In genomic region chr9:23310953-23311352, GRCm38 (mm10) we compare ENCODE assay signal across 15 mouse cellular contexts.
"Had no signal": no experiment of that assay in that cellular context is flagged by ENCODE, and none has a peak within 500 bp of the region (broad histone marks: within the 10 kb centered on the region; RNA-seq: fewer than 3 reads in every experiment).

No protein-coding gene starts in this region.

- H3K27me3 ChIP-seq: kidney, embryonic 15.5 days; liver, embryonic 13.5 days; midbrain, embryonic 12.5 days; midbrain, embryonic 15.5 days; neural tube, embryonic 13.5 days had no signal

- H3K4me3 ChIP-seq: kidney, embryonic 15.5 days; left cerebral cortex, adult 2 months; liver, embryonic 13.5 days; midbrain, embryonic 12.5 days; midbrain, embryonic 15.5 days; neural tube, embryonic 13.5 days had no signal

- DNase-seq: kidney, postnatal 10 days; kidney, postnatal 36 days; layer of hippocampus, postnatal 36 days; liver, embryonic 13.5 days; lung, embryonic 14.5 days; retina, postnatal 1 day; thymus, adult 18-20 months; thymus, postnatal 14 days; thymus, postnatal 4 days had no signal

- H3K27ac ChIP-seq: kidney, embryonic 15.5 days; left cerebral cortex, adult 2 months; liver, embryonic 13.5 days; macrophage; midbrain, embryonic 12.5 days; midbrain, embryonic 15.5 days; neural tube, embryonic 13.5 days had no signal

- H3K36me3 ChIP-seq: kidney, embryonic 15.5 days; liver, embryonic 13.5 days; midbrain, embryonic 12.5 days; midbrain, embryonic 15.5 days; neural tube, embryonic 13.5 days had no signal

- H3K4me1 ChIP-seq: kidney, embryonic 15.5 days; liver, embryonic 13.5 days; midbrain, embryonic 12.5 days; midbrain, embryonic 15.5 days; neural tube, embryonic 13.5 days had no signal
